Mouse (Mus musculus) erythroid progenitor cell, adult 5-6 weeks (primary cell): ENCODE results near the gene Specc1l. TPM values are rescaled to one million over a fixed set of nuclear protein-coding genes. Genes with fewer than 3 reads are reported as not detected.

ENCODE experiments used
- ATAC-seq: replicated peaks from 2 replicates; pipeline ENCODE4 v1.8.0; 2016; ENCODE audit warnings: moderate number of reproducible peaks, mild to moderate bottlenecking, moderate TSS enrichment, inconsistent platforms; ENCODE audit not compliant: poor library complexity, low FRiP score, severe bottlenecking
- total RNA-seq, 2 experiments: library from RNA; stranded (forward) in 1 of 2; stranded (reverse) in 1 of 2; fragments of 150-400 nt in 1 of 2; fragments of 186-747, 209-891 nt in 1 of 2; gene quantifications; 2 replicates each; pipeline versions ENCODE4 v1.2.3 to v1.2.4; 2015 to 2017; ENCODE audit warnings: low replicate concordance in 2 of 2

Gene Specc1l
- total RNA-seq, 2 experiments from 2014 or later: 15.5 to 24.5 TPM

GRCm38 (mm10) chr10:75304413-75304812 lies 92.5 kb downstream of the Specc1l start:
- ATAC-seq: no peak

DNA sequence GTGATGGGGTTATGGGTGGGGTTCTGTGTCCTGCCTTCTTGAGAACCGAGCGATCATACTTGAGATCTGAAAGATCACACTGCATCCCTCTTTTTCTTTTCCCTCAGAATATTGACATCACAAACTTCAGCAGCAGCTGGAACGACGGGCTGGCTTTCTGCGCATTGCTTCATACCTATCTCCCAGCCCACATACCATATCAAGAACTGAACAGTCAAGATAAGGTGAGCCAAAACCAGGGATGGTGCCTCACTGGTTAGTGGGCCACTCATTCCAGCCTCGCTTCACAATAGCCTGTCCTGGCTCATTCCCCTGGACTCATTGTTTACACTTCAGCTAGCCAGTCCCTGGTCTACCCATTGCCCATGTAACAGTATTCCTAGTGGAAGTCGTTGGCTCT lies 95.3 kb downstream of the Specc1l start:
- ATAC-seq: no peak

- no peak for ATAC-seq
These were observed 100.5 kb downstream of the Specc1l start for GRCm38 (mm10) chr10:75312361-75312760.

- ATAC-seq: no peak
These were observed 102.5 kb downstream of the Specc1l start for GRCm38 (mm10) chr10:75314190-75314980.

DNA sequence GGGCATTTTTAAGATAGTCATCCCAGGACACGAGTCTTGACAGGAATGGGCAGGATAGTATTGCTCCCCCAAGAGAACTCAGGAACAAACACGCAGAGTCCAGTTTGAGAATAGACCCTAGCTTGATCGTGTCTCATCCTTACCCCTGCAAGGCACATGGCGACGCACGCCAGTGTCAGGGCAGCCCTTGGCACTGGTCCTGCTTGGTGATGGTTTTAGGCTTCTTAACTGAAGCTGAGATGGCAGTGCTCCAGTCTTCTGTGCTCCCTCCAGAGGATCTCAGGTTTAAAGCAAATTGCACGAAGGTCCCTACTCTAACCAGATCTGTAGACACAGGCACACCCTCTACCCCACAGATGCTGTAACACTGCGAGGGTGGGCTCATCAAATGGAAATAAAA lies 103.9 kb downstream of the Specc1l start:
- ATAC-seq: no peak

GRCm38 (mm10) chr10:75316472-75316871 lies 104.6 kb downstream of the Specc1l start:
- ATAC-seq: no peak

DNA sequence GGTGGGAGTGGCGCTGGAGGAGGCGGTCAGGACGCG lies 104.8 kb downstream of the Specc1l start, which contains the start of gene Adora2a:
Gene Adora2a (plus strand): TSS at position 6 of the 36 bp plus-strand sequence.
- no peak for ATAC-seq

GRCm38 (mm10) chr10:75316908-75317761 lies 105.3 kb downstream of the Specc1l start:
- no peak for ATAC-seq

DNA sequence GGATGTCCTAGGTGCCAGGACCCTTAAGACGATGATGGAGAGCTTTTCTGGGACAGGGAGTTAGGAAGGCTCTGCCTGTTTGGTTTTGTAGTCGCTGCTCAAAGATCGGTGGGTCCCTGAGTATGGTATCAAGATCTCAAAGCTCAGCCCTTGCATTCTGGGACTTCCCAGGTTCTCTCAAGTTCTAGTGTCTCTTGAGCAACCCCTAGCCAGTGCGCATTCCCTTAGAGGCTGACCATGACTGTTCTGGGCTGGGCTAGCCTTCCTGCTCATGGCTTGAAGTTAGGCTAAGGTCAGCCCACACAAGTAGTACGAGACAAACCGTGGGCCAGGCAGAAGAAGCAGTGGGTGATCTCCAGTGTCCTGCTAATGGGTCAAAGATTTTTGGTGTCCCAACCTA lies 106.3 kb downstream of the Specc1l start:
- no peak for ATAC-seq

DNA sequence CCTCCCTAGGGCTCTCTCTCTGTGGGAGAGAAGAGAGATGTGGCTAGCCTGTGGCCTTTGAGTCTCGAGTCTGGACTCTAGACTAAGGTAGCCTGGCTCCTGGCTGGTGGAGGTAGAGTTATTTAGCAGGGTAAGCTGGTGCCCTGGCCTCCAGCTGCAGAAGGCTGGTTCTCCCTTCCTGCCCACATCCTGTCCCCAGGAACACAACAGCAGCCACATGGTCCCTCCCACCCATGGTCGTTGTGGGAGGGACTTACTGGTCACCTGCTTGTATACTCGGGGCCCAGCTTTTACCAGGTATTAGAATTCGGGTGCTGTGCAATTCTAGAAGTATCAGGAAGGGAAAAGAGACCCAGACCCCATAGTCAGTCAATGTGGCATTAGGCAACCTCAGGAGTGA lies 108.4 kb downstream of the Specc1l start:
- no peak for ATAC-seq

GRCm38 (mm10) chr10:75322966-75323365 lies 111.1 kb downstream of the Specc1l start:
- no peak for ATAC-seq

GRCm38 (mm10) chr10:75323986-75324385 lies 112.1 kb downstream of the Specc1l start:
- no peak for ATAC-seq

GRCm38 (mm10) chr10:75324391-75324790 lies 112.5 kb downstream of the Specc1l start:
- ATAC-seq: no peak

- no peak for ATAC-seq
These were observed 113.9 kb downstream of the Specc1l start for GRCm38 (mm10) chr10:75325821-75326220.

DNA sequence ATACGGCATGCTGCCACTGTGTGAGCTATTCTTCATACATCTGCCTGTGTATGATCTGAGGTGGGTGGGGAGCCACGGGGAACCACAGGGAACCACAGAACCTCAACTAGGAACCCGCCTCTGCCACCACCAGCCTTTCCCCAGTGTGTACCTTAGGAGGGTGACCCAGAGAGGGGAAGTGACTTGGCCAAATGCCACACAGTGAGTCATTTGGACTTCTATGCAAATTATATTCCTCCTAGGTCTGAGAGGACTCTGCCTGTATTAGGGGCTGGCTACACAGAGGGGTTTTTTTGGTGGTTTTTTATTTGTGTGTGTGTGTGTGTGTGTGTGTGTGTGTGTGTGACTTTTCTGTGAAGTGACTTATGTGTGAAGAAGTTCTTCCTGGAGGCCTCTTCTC lies 114.7 kb downstream of the Specc1l start:
- no peak for ATAC-seq

DNA sequence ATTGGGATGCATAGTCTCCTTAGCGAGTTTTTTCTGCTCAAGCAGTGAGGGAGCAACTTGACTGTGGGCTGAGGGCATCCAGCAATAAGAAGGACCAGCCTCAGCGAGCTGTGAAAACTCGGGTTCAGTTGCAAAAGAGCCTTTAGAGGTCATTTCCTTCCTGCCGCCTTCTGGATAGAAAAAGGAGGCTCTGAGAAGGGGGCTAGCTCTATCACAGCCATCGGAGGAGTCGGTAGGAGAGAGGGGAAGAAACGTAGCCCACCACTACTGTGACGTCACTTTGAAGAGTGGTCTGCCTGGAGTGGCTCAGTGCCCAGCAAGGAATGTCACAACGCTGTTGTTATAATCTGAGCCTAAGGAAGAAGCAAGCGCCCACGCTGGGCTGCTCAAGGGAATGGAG lies 115.2 kb downstream of the Specc1l start:
- ATAC-seq: no peak

- ATAC-seq: no peak
These were observed 116.4 kb downstream of the Specc1l start for GRCm38 (mm10) chr10:75328201-75328704.

DNA sequence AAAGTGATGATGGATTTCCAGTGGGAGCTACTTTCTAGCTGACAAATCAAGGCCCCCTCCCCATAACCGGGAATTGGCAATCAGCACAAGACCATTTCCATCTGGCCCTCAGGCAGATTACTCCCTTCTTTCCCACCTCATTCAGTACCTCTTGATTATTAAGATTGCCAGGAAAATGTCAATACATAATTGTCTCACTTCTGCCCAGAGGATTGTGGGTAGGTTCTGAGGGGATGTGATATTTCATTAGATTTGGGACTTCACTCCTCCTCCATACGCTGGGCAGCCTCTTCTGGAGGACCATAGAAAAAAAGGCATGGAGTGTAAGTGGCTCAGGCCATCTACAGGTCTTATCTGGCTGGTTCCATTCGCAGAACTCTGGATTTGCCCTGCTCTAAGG lies 120.4 kb downstream of the Specc1l start:
- ATAC-seq: no peak

DNA sequence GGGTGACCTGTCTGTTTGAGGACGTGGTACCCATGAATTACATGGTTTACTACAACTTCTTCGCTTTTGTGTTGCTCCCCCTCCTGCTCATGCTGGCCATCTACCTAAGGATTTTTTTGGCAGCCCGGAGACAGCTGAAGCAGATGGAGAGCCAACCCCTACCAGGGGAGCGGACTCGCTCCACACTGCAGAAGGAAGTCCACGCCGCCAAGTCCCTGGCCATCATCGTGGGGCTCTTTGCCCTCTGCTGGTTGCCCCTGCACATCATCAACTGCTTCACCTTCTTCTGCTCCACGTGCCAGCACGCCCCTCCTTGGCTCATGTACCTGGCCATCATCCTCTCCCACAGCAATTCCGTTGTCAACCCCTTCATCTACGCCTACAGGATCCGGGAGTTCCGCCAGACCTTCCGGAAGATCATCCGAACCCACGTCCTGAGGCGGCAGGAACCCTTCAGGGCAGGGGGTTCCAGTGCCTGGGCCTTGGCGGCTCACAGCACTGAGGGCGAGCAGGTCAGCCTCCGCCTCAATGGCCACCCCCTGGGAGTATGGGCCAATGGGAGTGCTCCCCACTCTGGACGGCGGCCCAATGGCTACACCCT lies 121.4 kb downstream of the Specc1l start:
- ATAC-seq: 0 out of 2 replicates have a peak, but pooled peaks have one; percentile 31

DNA sequence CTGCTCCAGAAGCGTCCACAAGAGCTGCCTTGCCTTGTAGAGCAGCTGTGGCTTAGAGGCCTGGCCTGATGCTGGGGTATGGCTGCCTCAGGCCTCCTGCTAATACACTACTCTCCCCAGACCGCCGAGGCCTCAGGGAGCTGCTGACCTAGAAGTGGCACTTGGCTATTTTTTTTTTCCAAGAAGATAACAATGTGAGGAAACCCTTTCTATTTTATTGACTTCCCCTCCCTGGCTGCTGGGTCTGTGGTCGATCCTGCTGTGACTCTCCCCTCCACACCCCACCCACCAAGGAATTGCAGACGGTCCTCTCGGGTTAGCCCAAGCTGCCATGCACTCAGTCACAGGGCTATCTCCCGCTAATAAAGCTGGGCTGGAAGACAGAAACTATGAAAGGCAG lies 122.3 kb downstream of the Specc1l start:
- no peak for ATAC-seq

GRCm38 (mm10) chr10:75335075-75335474 lies 123.2 kb downstream of the Specc1l start:
- ATAC-seq: no peak
